Mouse (Mus musculus) forebrain, embryonic 13.5 days (tissue): ENCODE data around the gene Fam20c. TPM values are rescaled to one million over a fixed set of nuclear protein-coding genes. Genes with fewer than 3 reads are reported as not detected.
A peak's percentile ranks its signal among the peaks of the same experiment; 100 is the strongest.

Experiments
- ATAC-seq: fragments of 200-750 bp; cut with Nextera tagmentation; 2 replicates; pipeline ENCODE4 v1.8.0; 2017
- H3K27ac ChIP-seq: fragments of 300-500 bp; sonication (generic); 2 replicates; pipeline ENCODE4 v1.5.1; 2015; ENCODE audit warnings: inconsistent platforms, mild to moderate bottlenecking, moderate library complexity
- H3K27me3 ChIP-seq: fragments of 300-500 bp; sonication (generic); 2 replicates; pipeline ENCODE4 v1.6.1; 2015; ENCODE audit warnings: mild to moderate bottlenecking, inconsistent platforms
- H3K36me3 ChIP-seq: fragments of 300-500 bp; sonication (generic); 2 replicates; pipeline ENCODE4 v1.6.1; 2015; ENCODE audit warnings: mild to moderate bottlenecking, inconsistent platforms; ENCODE audit not compliant: poor library complexity, severe bottlenecking
- H3K4me1 ChIP-seq: fragments of 300-500 bp; sonication (generic); 2 replicates; pipeline ENCODE4 v1.6.1; 2015; ENCODE audit warnings: inconsistent platforms
- H3K4me2 ChIP-seq: fragments of 300-500 bp; sonication (generic); 2 replicates; pipeline ENCODE4 v1.6.1; 2015; ENCODE audit warnings: inconsistent platforms, mild to moderate bottlenecking, moderate library complexity
- H3K4me3 ChIP-seq: fragments of 300-500 bp; sonication (generic); 2 replicates; pipeline ENCODE4 v1.5.1; 2015; ENCODE audit warnings: mild to moderate bottlenecking, inconsistent platforms
- H3K9ac ChIP-seq: fragments of 300-500 bp; sonication (generic); 2 replicates; pipeline ENCODE4 v1.6.1; 2015; ENCODE audit warnings: mild to moderate bottlenecking, inconsistent platforms
- H3K9me3 ChIP-seq: fragments of 300-500 bp; sonication (generic); replicated peaks from 2 replicates; pipeline ENCODE4 v1.6.1; 2016; ENCODE audit warnings: inconsistent platforms
- WGBS: fragments of 180-500 bp; shearing (Covaris S2); methylation state at CpG from one replicate; pipeline ENCODE4 v1.1.7; 2015; 5-methylcytosine and 5-hydroxymethylcytosine counted together
- polyA plus RNA-seq: library from polyadenylated mRNA; unstranded; fragments of >200 nt; fragmentation: Nextera tagmentation; extraction: Ambion mirVana; gene quantifications from 2 replicates; pipeline ENCODE4 v1.2.1, GENCODE M21; 2015

Fam20c gene
- polyA plus RNA-seq, 1 experiment from 2014 or later = 22.6 TPM

DNA sequence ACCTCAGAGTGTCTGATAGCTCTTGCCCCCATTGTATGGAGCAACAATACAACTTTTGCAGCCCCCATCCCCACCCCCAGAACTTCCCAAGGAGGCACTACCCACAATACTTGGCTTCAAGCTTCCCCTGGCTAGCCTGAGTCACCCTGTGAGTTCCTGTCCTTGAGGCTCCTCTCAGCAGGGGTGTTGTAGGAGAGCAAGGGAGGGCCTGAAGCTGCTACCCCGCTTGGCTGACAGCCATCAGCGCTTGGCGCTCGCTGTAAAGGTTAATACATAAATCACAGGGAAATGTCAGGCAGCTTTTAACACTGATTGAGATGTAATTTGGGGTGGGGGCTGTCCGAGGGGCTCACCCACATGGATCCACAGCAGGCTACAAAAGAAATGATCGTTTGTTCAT, 79.1 kb downstream of the Fam20c start:
- 55% methylated on average over 6 of the region's 6 CpGs for WGBS
- ATAC-seq = no peak
- Histone ChIP-seq H3K27ac (no peak overlapping the region), H3K4me3 (no peak overlapping the region), H3K9me3 (no peaks in the 10 kb centered on the region), H3K27me3 (no peaks in the 10 kb centered on the region), H3K36me3 (no peaks in the 10 kb centered on the region), H3K4me1 (peaks cover 4% of the 10 kb centered on the region), H3K9ac (no peak overlapping the region), H3K4me2 (no peak overlapping the region)

DNA sequence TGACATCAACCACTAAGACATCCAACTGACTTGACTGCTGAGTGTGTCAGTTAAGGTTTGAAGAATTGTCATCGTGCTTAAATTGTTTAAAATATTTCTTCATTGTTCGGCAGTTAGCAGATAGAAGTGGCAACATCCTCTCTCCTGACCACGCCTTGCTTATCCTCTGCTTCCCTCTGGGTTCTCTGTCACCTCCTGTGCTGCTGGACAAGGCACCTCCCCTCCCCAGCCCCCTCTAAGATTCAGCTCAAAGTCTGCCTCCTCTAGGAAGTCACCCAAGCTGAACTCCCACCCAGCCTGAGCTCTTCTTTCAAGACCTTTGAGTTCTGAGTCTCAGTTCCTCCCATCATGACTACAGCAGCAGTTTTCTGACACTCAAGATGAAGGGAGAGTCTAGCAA, 80.6 kb downstream of the Fam20c start:
- Histone ChIP-seq H3K9ac (no peak overlapping the region), H3K9me3 (no peaks in the 10 kb centered on the region), H3K4me2 (no peak overlapping the region), H3K4me1 (peaks cover 4% of the 10 kb centered on the region), H3K27me3 (no peaks in the 10 kb centered on the region), H3K4me3 (no peak overlapping the region), H3K36me3 (no peaks in the 10 kb centered on the region), H3K27ac (no peak overlapping the region)
- 86% methylated on average over 3 of the region's 3 CpGs for WGBS
- no peak for ATAC-seq

DNA sequence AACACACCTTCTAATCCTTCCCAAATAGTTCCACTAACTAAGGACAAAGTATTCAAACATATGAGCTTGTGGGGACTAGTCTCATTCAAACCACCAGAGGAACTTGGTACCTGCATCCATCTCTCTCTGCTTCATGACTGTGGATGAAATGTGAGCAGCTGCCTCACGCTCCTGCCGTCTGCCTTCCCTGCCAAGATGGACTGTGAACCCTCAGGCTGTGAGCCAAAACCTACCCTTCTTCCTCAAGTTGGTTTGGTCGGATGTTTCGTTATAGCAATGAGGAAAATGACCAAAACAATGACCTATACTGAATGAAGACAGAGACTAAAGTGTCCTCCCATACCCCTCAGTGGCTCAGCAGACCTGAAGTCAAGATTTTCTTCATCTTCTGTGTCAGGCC, 86.7 kb downstream of the Fam20c start:
- H3K27ac ChIP-seq = no peak overlapping the region
- no peaks in the 10 kb centered on the region for H3K27me3 ChIP-seq
- H3K9ac ChIP-seq = no peak overlapping the region
- ATAC-seq = no peak
- no peaks in the 10 kb centered on the region for H3K9me3 ChIP-seq
- no peak overlapping the region for H3K4me2 ChIP-seq
- H3K36me3 ChIP-seq = no peaks in the 10 kb centered on the region
- no peaks in the 10 kb centered on the region for H3K4me1 ChIP-seq
- 96% methylated on average over 4 of the region's 4 CpGs for WGBS
- H3K4me3 ChIP-seq = no peak overlapping the region

GRCm38 (mm10) chr5:138843168-138843824, 89.0 kb downstream of the Fam20c start:
- Histone ChIP-seq H3K9me3 (no peaks in the 10 kb centered on the region), H3K4me2 (no peak overlapping the region), H3K4me1 (0 out of 2 replicates have a peak, but pooled peaks cover 2% of the 10 kb centered on the region), H3K36me3 (no peaks in the 10 kb centered on the region), H3K27me3 (no peaks in the 10 kb centered on the region), H3K9ac (no peak overlapping the region), H3K27ac (no peak overlapping the region), H3K4me3 (no peak overlapping the region)
- whole genome bisulfite sequencing = 85% methylated on average over 9 of the region's 9 CpGs
- ATAC-seq = no peak

GRCm38 (mm10) chr5:138846506-138846905, 92.2 kb downstream of the Fam20c start:
- no peaks in the 10 kb centered on the region for H3K36me3 ChIP-seq
- no peaks in the 10 kb centered on the region for H3K9me3 ChIP-seq
- 81% methylated on average over 4 of the region's 4 CpGs for WGBS
- 0 out of 2 replicates have a peak, but pooled peaks cover 3% of the 10 kb centered on the region for H3K4me1 ChIP-seq
- no peak overlapping the region for H3K4me2 ChIP-seq
- no peaks in the 10 kb centered on the region for H3K27me3 ChIP-seq
- H3K4me3 ChIP-seq = no peak overlapping the region
- no peak overlapping the region for H3K9ac ChIP-seq
- no peak for ATAC-seq
- no peak overlapping the region for H3K27ac ChIP-seq

DNA sequence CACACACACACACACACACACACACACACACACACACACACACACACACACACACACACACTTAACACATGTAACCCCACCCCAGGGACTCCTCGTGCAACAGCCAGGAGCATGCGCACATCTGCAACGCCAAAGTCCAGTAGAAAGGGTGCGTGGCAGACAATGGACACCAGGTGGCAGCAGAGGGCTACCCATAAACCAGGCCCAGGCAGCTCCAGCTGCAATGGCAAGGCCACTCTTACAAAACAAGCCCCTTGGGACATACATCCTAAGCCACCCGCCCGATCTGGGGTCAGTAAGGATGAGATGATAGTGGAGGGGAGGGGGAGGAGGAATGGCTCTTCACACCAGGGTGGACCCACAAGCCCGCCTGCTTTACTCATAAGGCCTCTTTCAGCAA, 93.8 kb downstream of the Fam20c start:
- Histone ChIP-seq H3K27ac (no peak overlapping the region), H3K36me3 (no peaks in the 10 kb centered on the region), H3K4me2 (peak overlapping the region; percentile 24), H3K4me3 (no peak overlapping the region), H3K4me1 (0 out of 2 replicates have a peak, but pooled peaks cover 3% of the 10 kb centered on the region), H3K9ac (no peak overlapping the region), H3K9me3 (no peaks in the 10 kb centered on the region), H3K27me3 (no peaks in the 10 kb centered on the region)
- peak; percentile 84 for ATAC-seq
- 4% methylated on average over 7 of the region's 7 CpGs for WGBS

- Histone ChIP-seq H3K27me3 (no peaks in the 10 kb centered on the region), H3K27ac (no peak overlapping the region), H3K9me3 (no peaks in the 10 kb centered on the region), H3K4me3 (no peak overlapping the region), H3K36me3 (no peaks in the 10 kb centered on the region), H3K9ac (no peak overlapping the region), H3K4me1 (0 out of 2 replicates have a peak, but pooled peaks cover 3% of the 10 kb centered on the region), H3K4me2 (no peak overlapping the region)
- no peak for ATAC-seq
- WGBS = 80% methylated on average over 23 of the region's 23 CpGs
Measured at GRCm38 (mm10) chr5:138849682-138850461, 95.6 kb downstream of the Fam20c start.

- no peak overlapping the region for H3K9ac ChIP-seq
- H3K36me3 ChIP-seq = no peaks in the 10 kb centered on the region
- H3K27ac ChIP-seq = no peak overlapping the region
- no peak overlapping the region for H3K4me3 ChIP-seq
- no peaks in the 10 kb centered on the region for H3K9me3 ChIP-seq
- 89% methylated on average over 5 of the region's 5 CpGs for WGBS
- ATAC-seq = no peak
- no peak overlapping the region for H3K4me2 ChIP-seq
- H3K27me3 ChIP-seq = no peaks in the 10 kb centered on the region
- 0 out of 2 replicates have a peak, but pooled peaks cover 3% of the 10 kb centered on the region for H3K4me1 ChIP-seq
Measured at GRCm38 (mm10) chr5:138850462-138850844, 96.1 kb downstream of the Fam20c start.

DNA sequence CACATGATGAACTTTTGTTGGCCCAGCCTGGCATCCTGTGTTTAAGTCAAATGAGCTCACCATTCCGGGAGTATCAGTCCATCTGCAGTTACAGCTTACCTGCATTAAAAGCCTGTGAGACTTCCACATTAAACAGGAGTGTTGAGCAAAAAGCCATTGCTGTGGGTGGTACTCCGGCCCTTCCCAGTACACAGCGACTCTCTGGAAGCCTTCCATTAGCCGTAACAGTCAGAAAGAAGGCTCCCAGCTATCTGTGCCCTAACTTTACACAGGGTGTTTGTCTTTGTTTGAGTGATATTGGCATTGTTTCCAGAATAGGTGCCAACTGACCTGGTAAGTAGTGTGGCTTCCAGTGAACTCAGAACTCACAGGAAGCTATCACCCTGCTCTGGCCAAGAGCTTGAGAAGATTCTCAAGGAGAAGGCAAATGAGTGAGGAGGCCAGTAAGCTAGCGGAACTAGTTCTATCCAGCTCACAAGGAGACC, 97.0 kb downstream of the Fam20c start:
- ATAC-seq = no peak
- Histone ChIP-seq H3K4me2 (no peak overlapping the region), H3K27me3 (no peaks in the 10 kb centered on the region), H3K9ac (no peak overlapping the region), H3K9me3 (no peaks in the 10 kb centered on the region), H3K36me3 (no peaks in the 10 kb centered on the region), H3K4me3 (no peak overlapping the region), H3K27ac (no peak overlapping the region), H3K4me1 (0 out of 2 replicates have a peak, but pooled peaks cover 3% of the 10 kb centered on the region)
- 93% methylated on average over 5 of the region's 5 CpGs for WGBS

DNA sequence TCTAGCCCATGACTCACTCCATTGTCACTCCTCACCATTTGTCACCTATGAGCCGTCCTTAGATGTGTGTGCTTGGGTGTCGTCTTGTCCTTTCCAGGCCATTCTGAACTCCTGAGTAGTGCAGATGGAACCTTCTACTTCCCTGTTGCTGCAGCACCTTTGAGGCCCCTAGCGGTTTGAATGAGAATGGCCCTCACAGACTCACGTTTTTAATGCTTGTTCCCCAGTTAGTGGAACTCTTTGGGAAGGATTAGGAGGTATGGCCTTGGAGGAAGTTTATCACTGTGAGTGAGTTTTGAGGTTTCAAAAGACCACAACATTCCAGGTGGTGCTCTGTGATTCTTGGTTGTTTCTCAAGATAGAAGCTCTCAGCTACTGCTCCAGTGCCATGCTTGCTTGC, 97.8 kb downstream of the Fam20c start:
- Histone ChIP-seq H3K9me3 (no peaks in the 10 kb centered on the region), H3K36me3 (no peaks in the 10 kb centered on the region), H3K4me3 (no peak overlapping the region), H3K9ac (no peak overlapping the region), H3K4me1 (0 out of 2 replicates have a peak, but pooled peaks cover 3% of the 10 kb centered on the region), H3K4me2 (no peak overlapping the region), H3K27me3 (no peaks in the 10 kb centered on the region), H3K27ac (no peak overlapping the region)
- no peak for ATAC-seq
- 61% methylated on average over 4 of the region's 4 CpGs for WGBS

- no peak for ATAC-seq
- Histone ChIP-seq H3K27ac (no peak overlapping the region), H3K36me3 (no peaks in the 10 kb centered on the region), H3K9ac (no peak overlapping the region), H3K27me3 (no peaks in the 10 kb centered on the region), H3K4me3 (no peak overlapping the region), H3K4me2 (no peak overlapping the region), H3K4me1 (0 out of 2 replicates have a peak, but pooled peaks cover under 1% of the 10 kb centered on the region), H3K9me3 (no peaks in the 10 kb centered on the region)
- 81% methylated on average over 2 of the region's 2 CpGs for WGBS
Measured at GRCm38 (mm10) chr5:138853349-138853748, 99.0 kb downstream of the Fam20c start.

DNA sequence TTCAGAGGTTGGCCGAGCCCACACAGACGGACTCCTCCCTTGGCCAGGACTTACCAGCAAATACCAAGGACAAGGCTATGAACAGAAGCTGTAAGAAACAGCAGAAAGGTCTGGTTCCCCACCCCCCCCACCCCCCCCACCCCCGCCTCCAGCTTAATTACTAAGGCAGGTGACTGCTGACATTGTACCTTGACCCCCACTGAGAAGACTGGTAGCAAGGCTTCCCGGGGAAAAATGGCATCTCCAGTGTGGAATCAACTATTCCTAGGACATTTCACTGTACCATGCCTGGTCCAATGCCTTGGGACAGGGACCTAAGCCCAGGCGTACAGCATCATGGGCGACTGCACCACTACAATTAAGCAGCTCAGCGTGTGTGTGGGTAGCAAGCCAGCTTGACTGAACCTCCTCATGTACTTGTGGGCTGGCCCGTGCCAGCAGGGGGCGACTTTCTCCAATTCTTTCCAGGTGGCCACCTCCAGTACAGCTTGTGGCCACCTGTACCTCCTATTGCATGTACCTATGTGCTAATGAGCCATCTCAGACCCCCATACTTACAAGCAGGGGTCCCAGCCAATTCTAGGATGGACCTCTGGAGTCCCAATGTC, 102.8 kb downstream of the Fam20c start:
- Histone ChIP-seq H3K4me1 (no peaks in the 10 kb centered on the region), H3K4me2 (no peak overlapping the region), H3K4me3 (no peak overlapping the region), H3K36me3 (no peaks in the 10 kb centered on the region), H3K9me3 (no peaks in the 10 kb centered on the region), H3K27ac (no peak overlapping the region), H3K9ac (no peak overlapping the region), H3K27me3 (no peaks in the 10 kb centered on the region)
- WGBS = 27% methylated on average over 9 of the region's 9 CpGs
- 0 out of 2 replicates have a peak, but pooled peaks have one; percentile 51 for ATAC-seq
